Mouse (Mus musculus): Measurements from ENCODE around the gene Tm6sf1.

Gene Tm6sf1

GRCm38 (mm10) chr7:81880797-81881196, 22.0 kb downstream of the Tm6sf1 start:
- in situ Hi-C loops (cut with MboI; ENCODE audit: low sequenced_read_pairs), result no loop called here

GRCm38 (mm10) chr7:81881600-81881999, 22.8 kb downstream of the Tm6sf1 start:
- in situ Hi-C loops (cut with MboI; ENCODE audit: low sequenced_read_pairs), result no loop called here

GRCm38 (mm10) chr7:81885128-81885527, 26.3 kb downstream of the Tm6sf1 start:
- in situ Hi-C loops (cut with MboI; ENCODE audit: low sequenced_read_pairs), result no loop called here

- in situ Hi-C loops (cut with MboI; ENCODE audit: low sequenced_read_pairs), result no loop called here
These were observed 40.6 kb downstream of the Tm6sf1 start for GRCm38 (mm10) chr7:81899361-81899760.

- in situ Hi-C loops (cut with MboI; ENCODE audit: low sequenced_read_pairs), result no loop called here
These were observed 45.3 kb downstream of the Tm6sf1 start for GRCm38 (mm10) chr7:81904094-81904493.

- in situ Hi-C loops (cut with MboI; ENCODE audit: low sequenced_read_pairs), result no loop called here
These were observed 46.1 kb downstream of the Tm6sf1 start for GRCm38 (mm10) chr7:81904926-81905325.

GRCm38 (mm10) chr7:81918316-81918715, 59.5 kb downstream of the Tm6sf1 start:
- in situ Hi-C loops (cut with MboI; ENCODE audit: low sequenced_read_pairs), result no loop called here

GRCm38 (mm10) chr7:81920314-81920713, 61.5 kb downstream of the Tm6sf1 start:
- in situ Hi-C loops (cut with MboI; ENCODE audit: low sequenced_read_pairs), result no loop called here

- in situ Hi-C loops (cut with MboI; ENCODE audit: low sequenced_read_pairs), result no loop called here
These were observed 62.7 kb downstream of the Tm6sf1 start for GRCm38 (mm10) chr7:81921379-81921952.

GRCm38 (mm10) chr7:81928998-81929397, 70.2 kb downstream of the Tm6sf1 start:
- in situ Hi-C loops (cut with MboI; ENCODE audit: low sequenced_read_pairs), result no loop called here

GRCm38 (mm10) chr7:81932521-81933045, 73.8 kb downstream of the Tm6sf1 start:
- in situ Hi-C loops (cut with MboI; ENCODE audit: low sequenced_read_pairs), result no loop called here

GRCm38 (mm10) chr7:81933061-81933600, 74.3 kb downstream of the Tm6sf1 start:
- in situ Hi-C loops (cut with MboI; ENCODE audit: low sequenced_read_pairs), result no loop called here

- in situ Hi-C loops (cut with MboI; ENCODE audit: low sequenced_read_pairs), result no loop called here
These were observed 74.9 kb downstream of the Tm6sf1 start for GRCm38 (mm10) chr7:81933601-81934266.

Measured in CH12F3 (cell line).